Mouse (Mus musculus) CD4-positive naive resting alpha-beta T cell, adult 57 days (primary cell): ENCODE measurements around the gene Taok2. TPM values are rescaled to one million over a fixed set of nuclear protein-coding genes. Genes with fewer than 3 reads are reported as not detected.

Experiments used
- total RNA-seq: library from RNA; stranded (reverse); gene quantifications from one replicate; pipeline ENCODE4 v1.2.4, GENCODE M21; 2023

Gene Taok2
- total RNA-seq, result 94.6 TPM

DNA sequence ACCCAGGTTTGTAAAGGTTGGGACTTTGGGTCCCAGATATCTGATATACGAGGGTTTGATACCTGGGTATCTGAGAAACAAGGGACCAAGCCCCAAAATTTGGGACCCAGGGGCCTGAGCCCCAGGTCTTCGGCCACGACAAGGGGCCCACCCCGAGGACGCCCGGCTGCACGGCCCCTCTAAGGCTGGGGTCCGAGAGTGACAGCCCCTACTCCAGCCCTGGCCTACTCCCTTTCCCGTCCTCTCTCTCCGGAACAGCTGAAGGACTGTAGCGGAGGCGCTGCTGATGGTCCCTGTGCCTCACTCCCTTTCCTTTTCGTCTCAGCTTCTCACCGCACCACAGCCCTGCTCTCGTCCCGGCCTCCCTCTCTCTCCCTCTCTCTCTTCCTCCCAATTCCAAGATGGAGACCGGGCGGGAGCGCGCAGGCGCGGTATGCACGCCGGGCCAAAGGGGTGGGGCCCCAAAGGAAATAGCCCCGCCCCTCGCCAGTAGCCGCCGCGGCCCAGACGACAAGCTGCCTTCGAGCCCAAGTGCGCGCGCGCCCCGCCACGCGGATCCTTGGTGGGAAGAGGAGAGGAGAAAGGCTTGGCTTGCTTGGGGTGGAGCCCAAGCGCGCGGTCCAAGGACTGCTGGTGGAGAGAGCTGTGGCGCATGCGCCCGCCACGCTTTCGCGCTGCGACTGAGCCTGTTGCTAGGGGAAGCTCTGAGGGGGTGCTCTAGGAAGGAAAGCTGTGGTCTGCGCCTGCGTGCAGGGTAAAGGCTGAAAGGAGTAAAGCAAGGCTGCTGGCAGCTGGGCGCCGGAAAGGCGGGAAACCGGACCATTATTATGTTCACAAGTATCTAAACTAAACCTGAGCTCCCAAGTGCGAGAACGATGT lies at the start of gene Taok2:
Gene Taok2 (minus strand): TSS at position 418 of the 879 bp plus-strand sequence.

DNA sequence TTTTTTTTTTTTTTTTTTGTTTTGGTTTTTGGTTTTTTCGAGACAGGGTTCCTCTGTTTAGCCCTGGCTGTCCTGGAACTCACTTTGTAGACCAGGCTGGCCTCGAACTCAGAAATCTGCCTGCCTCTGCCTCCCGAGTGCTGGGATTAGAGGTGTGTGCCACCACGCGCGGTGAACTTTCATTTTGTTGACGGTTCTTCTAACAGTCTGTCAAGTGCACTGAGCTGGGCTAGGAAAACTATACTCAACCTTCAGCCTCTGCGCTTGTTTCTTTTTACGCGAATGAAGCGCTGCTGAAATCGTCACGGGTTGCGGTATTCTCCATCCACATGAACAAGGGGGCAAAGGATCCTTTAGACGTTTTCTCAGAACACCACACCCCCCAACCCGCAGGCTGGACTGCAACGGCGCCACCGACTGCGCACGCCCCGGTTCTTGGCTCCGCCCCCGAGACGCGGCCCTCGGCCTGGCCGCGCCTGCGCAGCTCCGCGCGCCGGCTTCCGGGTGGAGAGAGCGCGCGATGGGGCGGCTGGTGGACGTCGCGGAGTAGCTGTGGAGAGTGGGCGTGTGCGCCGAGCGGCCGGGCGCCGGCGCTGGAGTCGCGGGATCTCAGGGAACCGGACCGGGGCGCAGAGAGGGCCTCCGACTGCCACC lies 44.0 kb upstream of the Taok2 start, which contains the start of gene Kctd13:
Gene Kctd13 (plus strand): TSS at position 496 of the 654 bp plus-strand sequence.

DNA sequence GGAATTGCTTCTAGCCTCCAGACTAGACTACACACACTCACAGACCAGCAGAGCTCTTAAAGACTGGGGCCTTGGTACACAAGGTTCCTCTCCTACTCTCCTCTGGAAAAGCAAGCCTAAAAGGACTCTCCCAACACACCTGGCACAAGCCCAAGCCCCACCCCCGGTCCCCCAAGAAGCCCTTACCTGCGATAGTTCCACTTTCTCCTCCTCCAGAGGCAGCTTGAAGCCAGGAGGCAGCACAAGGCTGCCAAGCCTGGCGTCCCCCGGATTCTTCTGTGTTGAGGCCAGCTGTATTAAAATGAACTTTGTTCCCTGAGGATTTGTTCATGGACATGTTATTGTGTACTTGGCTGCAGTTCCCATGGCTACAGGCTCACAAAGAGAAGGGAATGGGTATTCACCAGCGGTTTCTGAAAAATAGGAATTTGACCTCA lies 38.1 kb upstream of the Taok2 start, which contains the start of gene Tmem219:
Gene Tmem219 (minus strand): TSS at position 294 of the 437 bp plus-strand sequence.

DNA sequence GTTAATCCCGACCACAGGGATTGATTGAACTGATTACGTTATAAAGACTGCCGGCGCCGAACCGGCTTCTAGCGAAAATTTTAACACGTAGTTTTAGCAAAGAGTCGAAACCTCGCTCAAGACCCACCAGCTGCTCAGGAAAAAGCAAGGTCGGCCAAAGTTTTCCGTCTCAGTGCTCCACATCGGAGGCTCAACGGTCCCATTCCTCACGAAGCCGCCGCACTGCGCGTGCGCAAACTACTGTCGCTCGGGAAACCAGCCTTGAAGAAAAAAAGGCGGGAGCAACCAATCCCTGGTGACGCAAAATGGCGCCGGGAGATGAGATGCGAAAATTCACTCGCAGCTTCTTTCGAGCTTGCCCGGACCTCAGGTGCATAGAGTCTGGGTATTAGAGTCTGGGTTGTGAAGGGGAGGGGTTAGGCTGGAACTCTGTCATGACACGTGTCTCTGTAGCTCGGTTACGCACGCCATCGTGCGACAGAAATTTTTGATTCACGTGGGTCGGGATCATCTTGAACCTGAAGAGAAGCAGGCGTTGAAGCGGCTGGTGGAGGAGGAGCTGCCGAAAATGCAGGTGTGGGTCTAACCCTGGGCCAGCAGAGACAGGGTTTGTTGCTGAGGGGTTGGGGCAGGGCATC lies 22.2 kb downstream of the Taok2 start, which contains the start of gene Ino80e:
Gene Ino80e (minus strand): TSS at position 231 of the 638 bp plus-strand sequence.

DNA sequence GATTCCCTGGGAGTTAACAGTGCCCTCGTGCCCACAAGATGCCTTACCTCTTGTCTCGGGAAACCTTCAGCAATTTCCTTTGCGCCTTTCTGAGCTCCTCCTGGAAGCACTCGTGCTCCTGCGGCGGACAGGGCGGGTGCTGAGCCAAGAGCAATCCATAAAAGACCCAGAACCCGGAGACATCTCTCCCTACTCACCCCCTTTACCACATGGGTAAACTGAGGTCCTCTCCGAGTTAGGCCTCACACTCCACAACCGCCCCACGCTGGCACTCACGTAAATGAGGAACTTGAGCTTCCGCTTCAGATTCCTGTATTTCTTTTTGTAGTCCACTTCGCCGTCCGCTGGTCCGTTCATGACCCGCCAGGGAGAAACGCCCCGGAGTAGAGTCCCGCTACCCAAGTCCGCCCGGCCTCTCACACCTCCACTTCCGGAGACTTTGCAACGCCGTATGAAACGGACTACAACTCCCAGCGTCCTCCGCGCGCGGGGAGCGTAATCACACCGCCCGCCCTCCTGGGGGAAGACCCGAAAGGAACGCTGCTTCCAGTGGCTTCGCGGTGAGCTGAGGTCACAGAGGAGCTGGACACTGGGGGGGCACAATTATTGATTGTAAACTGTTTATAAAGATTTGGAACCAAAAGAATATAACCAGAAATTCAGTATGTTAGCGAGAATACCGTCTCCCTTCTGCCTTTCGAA lies 22.9 kb downstream of the Taok2 start, which contains the start of gene Hirip3:
Gene Hirip3 (plus strand): TSS at position 544 of the 702 bp plus-strand sequence.

DNA sequence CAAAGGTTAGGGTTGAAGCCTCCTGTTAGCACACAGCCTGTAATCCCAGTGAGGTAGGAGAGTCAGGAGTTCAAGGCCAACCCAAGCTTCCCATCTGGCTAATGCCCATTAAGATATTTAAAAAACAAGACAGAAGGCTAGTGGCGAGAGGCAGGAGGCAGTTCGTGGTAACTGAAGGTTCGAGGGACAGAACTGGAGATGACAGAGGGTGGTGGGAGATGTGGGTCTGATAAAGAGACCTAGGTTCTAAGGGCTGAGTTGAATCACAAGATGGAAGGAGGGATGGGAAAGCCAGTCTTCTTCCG lies 37.4 kb downstream of the Taok2 start, which contains the start of gene Doc2a:
Gene Doc2a (plus strand): TSS at position 301 of the 305 bp plus-strand sequence.

DNA sequence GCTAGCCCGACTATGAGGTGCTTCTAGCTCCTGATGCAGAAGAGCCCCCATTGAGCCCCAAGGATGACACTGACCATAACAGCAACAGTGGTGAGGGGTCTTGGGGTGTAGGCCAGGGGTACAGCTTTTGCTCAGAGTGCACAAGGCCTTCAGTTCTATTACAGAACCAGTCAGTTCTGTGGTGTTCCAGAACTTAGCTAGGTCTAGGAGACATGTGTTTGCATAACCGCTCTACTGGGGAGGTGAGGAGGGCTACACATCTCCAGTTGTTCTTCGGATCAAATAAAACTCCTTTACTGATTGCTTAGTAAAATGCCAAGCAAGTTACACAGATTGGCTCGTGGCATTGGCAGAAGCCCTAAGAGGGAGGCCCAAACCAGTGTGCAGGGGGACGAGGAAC lies 53.0 kb downstream of the Taok2 start, which contains the start of gene 4930451I11Rik:
Gene 4930451I11Rik (minus strand): TSS at position 101 of the 400 bp plus-strand sequence.

Other genes with a start within 250 kb of the Taok2 start
- 70.0 TPM for gene Sgf29, start 235.4 kb downstream of the Taok2 start, total RNA-seq
- 0.44 TPM for gene Sult1a1, start 208.3 kb downstream of the Taok2 start, total RNA-seq
- 186 TPM for gene Bola2, start 189.3 kb downstream of the Taok2 start, total RNA-seq
- 10.8 TPM for gene Slx1b, start 188.9 kb downstream of the Taok2 start, total RNA-seq
- gene Coro1a, start 176.9 kb downstream of the Taok2 start, total RNA-seq, result 1,350 TPM
- 47.4 TPM for gene Mapk3, start 125.1 kb downstream of the Taok2 start, total RNA-seq
- gene Gdpd3, start 118.4 kb downstream of the Taok2 start, total RNA-seq, result 5.8 TPM
- gene Ypel3, start 107.7 kb downstream of the Taok2 start, total RNA-seq, result 256 TPM
- gene Tbx6, start 103.2 kb downstream of the Taok2 start, total RNA-seq, result 11.5 TPM
- 252 TPM for gene Ppp4c, start 92.2 kb downstream of the Taok2 start, total RNA-seq
- not detected for gene Fam57b, start 87.0 kb downstream of the Taok2 start, total RNA-seq
- not detected for gene 4930451I11Rik, start 53.1 kb downstream of the Taok2 start, total RNA-seq
- gene Doc2a, start 37.3 kb downstream of the Taok2 start, total RNA-seq, result not detected
- 19.3 TPM for gene Hirip3, start 22.7 kb downstream of the Taok2 start, total RNA-seq
- 63.0 TPM for gene Ino80e, start 22.3 kb downstream of the Taok2 start, total RNA-seq
- gene Tmem219, start 38.2 kb upstream of the Taok2 start, total RNA-seq, result 36.1 TPM
- gene Kctd13, start 44.2 kb upstream of the Taok2 start, total RNA-seq, result 39.6 TPM
- not detected for gene Asphd1, start 64.9 kb upstream of the Taok2 start, total RNA-seq
- 9.2 TPM for gene Sez6l2, start 65.9 kb upstream of the Taok2 start, total RNA-seq
- gene Cdipt, start 91.2 kb upstream of the Taok2 start, total RNA-seq, result 154 TPM
- gene Cdiptos, start 91.4 kb upstream of the Taok2 start, total RNA-seq, result not detected
- 39.4 TPM for gene Mvp, start 129.9 kb upstream of the Taok2 start, total RNA-seq
- gene Pagr1b, start 131.8 kb upstream of the Taok2 start, total RNA-seq, result not detected
- gene Pagr1a, start 132.6 kb upstream of the Taok2 start, total RNA-seq, result 27.0 TPM
- 35.1 TPM for gene Gm42742, start 136.4 kb upstream of the Taok2 start, total RNA-seq
- 5.5 TPM for gene Prrt2, start 136.5 kb upstream of the Taok2 start, total RNA-seq
- gene Maz, start 142.3 kb upstream of the Taok2 start, total RNA-seq, result 228 TPM
- 1.9 TPM for gene Kif22, start 157.8 kb upstream of the Taok2 start, total RNA-seq
- gene Zg16, start 202.6 kb upstream of the Taok2 start, total RNA-seq, result not detected
- gene AI467606, start 206.7 kb upstream of the Taok2 start, total RNA-seq, result 95.7 TPM
- gene Qprt, start 237.5 kb upstream of the Taok2 start, total RNA-seq, result 34.3 TPM